Mouse (Mus musculus): Measurements from ENCODE around the gene Med12l.

DNA sequence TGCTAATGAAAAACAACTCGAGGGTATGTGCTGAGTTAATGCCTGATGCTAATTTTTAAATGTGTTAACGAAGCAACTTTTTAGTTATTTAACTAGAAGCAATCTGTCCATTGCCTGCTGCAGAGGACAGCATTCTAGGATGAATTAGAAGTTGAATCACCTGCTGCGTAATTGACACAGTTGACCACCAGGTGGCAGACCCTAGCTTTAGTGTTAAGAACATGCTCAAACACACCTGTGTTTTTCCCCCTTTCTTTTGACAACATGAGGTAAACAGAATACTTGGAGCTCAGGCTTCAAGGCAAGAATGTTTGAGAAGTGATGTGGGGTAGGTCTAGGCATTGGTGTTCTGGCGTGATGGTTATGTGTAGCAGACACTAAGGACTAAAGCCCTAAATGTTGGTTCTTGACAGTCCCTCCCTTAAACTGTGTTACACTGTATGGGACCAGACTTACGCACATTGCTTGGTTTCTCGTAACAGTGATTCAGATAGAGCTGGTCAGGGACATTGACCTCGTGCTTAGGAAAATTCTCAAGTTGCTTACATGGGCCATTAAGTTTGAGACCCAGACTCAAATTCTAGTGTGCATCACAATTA lies 315.8 kb downstream of the Med12l start:
- TF ChIP-seq MAFK (IDR thresholded peaks at IDR 0.05; ENCODE audit: insufficient read depth, low read depth, low read length), result no peak
- no peak for TF ChIP-seq ZNF384 (IDR thresholded peaks at IDR 0.05; ENCODE audit: low read depth, low read length)
- no peak for TF ChIP-seq CHD2 (IDR thresholded peaks at IDR 0.05; ENCODE audit: low read depth, low read length)
- TF ChIP-seq ZC3H11A (IDR thresholded peaks at IDR 0.05; ENCODE audit: borderline replicate concordance, low read depth, low read length), result peak; percentile 76

Data from ES-E14 (cell line).